Mouse (Mus musculus) neural tube, embryonic 14.5 days (tissue): ENCODE results near the gene Thpo. TPM values are rescaled to one million over a fixed set of nuclear protein-coding genes. Genes with fewer than 3 reads are reported as not detected.
A peak's percentile ranks its signal among the peaks of the same experiment; 100 is the strongest.

Experiments used
- ATAC-seq: fragments of 200-750 bp; cut with Nextera tagmentation; 2 replicates; pipeline ENCODE4 v1.8.0; 2017; ENCODE audit warnings: low read depth, mild to moderate bottlenecking, moderate TSS enrichment, moderate library complexity
- H3K27ac ChIP-seq: fragments of 300-500 bp; sonication (generic); 2 replicates; pipeline ENCODE4 v1.5.1; 2014; ENCODE audit warnings: low read depth, mild to moderate bottlenecking, control low read depth, low read length, moderate library complexity, mixed read lengths
- H3K27me3 ChIP-seq: fragments of 300-500 bp; sonication (generic); 2 replicates; pipeline ENCODE4 v1.6.1; 2014; ENCODE audit warnings: low read length; ENCODE audit not compliant: control insufficient read depth, insufficient read depth
- H3K36me3 ChIP-seq: fragments of 300-500 bp; sonication (generic); 2 replicates; pipeline ENCODE4 v1.6.1; 2014; ENCODE audit warnings: low read length, mixed read lengths; ENCODE audit not compliant: control insufficient read depth, insufficient read depth
- H3K4me1 ChIP-seq: fragments of 300-500 bp; sonication (generic); 2 replicates; pipeline ENCODE4 v1.6.1; 2014; ENCODE audit warnings: low read length; ENCODE audit not compliant: control insufficient read depth, insufficient read depth
- H3K4me2 ChIP-seq: fragments of 300-500 bp; sonication (generic); 2 replicates; pipeline ENCODE4 v1.6.1; 2014; ENCODE audit warnings: mild to moderate bottlenecking, low read depth, low read length, control low read depth
- H3K4me3 ChIP-seq: fragments of 300-500 bp; sonication (generic); 2 replicates; pipeline ENCODE4 v1.5.1; 2014; ENCODE audit warnings: low read depth, low read length, control low read depth, mixed read lengths
- H3K9ac ChIP-seq: fragments of 300-500 bp; sonication (generic); replicated peaks from 2 replicates; pipeline ENCODE4 v1.6.1; 2014; ENCODE audit warnings: low read depth, mild to moderate bottlenecking, control low read depth, low read length, mixed read lengths
- H3K9me3 ChIP-seq: fragments of 300-500 bp; sonication (generic); 2 replicates; pipeline ENCODE4 v1.6.1; 2016; ENCODE audit warnings: low read length; ENCODE audit not compliant: control insufficient read depth
- WGBS: fragments of 180-500 bp; shearing (Covaris S2); extraction: QIAGEN DNeasy Blood & Tissue Kit; methylation state at CpG from one replicate; pipeline ENCODE4 v1.1.7; 2014; 5-methylcytosine and 5-hydroxymethylcytosine counted together
- polyA plus RNA-seq: library from polyadenylated mRNA; unstranded; fragments of >200 nt; fragmentation: Nextera tagmentation; extraction: Ambion mirVana; gene quantifications from 2 replicates; pipeline ENCODE4 v1.2.1, GENCODE M21; 2014

Gene Thpo
- polyA plus RNA-seq, 1 experiment from 2014 or later = 1.6 TPM

DNA sequence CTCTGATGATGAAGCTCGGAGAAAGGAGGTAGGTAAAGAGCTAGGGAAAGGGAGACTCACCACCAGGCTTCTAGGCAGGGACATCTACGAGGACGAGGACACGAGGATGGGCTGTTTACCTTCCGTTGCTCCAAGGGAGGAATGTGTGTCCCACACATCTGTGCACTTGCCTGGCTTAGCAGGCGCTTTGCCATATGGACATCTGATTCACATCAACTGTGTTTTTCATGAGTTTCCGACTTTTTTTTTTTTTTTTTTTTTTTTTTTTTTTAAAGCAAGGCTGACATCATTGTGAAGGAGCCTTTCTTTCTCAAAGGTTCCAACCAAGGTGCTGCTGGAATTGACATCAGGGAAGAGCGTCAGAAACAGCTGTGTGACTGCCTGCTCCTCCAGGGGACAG is 16.2 kb upstream of the Thpo start:
- ATAC-seq = no peak
- H3K9ac ChIP-seq = no peak overlapping the region
- 63% methylated on average over 8 of the region's 8 CpGs for WGBS
- H3K4me1 ChIP-seq = no peaks in the 10 kb centered on the region
- H3K27ac ChIP-seq = no peak overlapping the region
- H3K27me3 ChIP-seq = no peaks in the 10 kb centered on the region
- no peaks in the 10 kb centered on the region for H3K36me3 ChIP-seq
- H3K4me2 ChIP-seq = no peak overlapping the region
- no peaks in the 10 kb centered on the region for H3K9me3 ChIP-seq
- H3K4me3 ChIP-seq = no peak overlapping the region

DNA sequence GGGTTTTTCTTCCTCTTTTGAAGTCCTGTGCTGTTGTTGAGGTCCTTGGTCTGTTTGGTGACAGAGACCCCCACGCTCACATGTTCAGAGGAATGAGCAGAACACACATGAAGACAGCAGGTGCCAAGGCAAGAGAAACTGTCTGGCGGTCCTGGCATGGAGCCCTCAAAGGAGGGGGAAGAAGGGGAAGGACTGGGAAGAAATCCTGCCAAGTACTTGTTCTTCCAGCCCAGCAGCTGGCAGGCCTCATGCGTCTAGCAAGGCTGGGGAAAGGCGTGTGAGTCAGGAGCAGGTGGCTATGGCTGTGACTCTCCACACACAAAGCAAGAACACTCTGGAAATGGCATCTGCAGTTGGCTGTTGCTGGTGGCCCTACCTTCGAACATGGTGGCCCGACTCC is 12.3 kb upstream of the Thpo start:
- Histone ChIP-seq H3K9me3 (no peaks in the 10 kb centered on the region), H3K27me3 (no peaks in the 10 kb centered on the region), H3K36me3 (no peaks in the 10 kb centered on the region), H3K9ac (no peak overlapping the region), H3K4me3 (no peak overlapping the region), H3K27ac (no peak overlapping the region), H3K4me1 (no peaks in the 10 kb centered on the region), H3K4me2 (no peak overlapping the region)
- 73% methylated on average over 6 of the region's 6 CpGs for WGBS
- ATAC-seq = no peak

DNA sequence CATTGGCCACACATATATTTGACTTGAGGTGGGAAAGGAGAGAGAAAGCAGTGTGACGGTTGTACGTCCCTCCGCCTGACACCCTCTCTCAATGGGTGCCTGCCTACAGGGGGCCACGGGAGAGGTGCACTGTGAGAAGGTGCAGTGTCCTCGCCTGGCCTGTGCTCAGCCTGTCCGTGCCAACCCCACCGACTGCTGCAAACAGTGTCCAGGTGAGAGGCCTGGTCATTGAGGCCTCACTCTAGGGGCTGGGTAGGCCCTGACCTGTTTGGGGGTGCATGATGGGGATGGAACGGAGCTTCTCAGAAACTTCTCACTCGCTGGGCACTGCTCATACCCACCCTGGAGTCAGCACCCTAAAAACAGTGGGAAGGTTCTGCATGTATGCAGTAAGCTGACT is 5.5 kb upstream of the Thpo start:
- no peak for ATAC-seq
- Histone ChIP-seq H3K9ac (no peak overlapping the region), H3K27me3 (peaks cover 5% of the 10 kb centered on the region), H3K9me3 (no peaks in the 10 kb centered on the region), H3K4me2 (no peak overlapping the region), H3K4me1 (no peaks in the 10 kb centered on the region), H3K27ac (no peak overlapping the region), H3K36me3 (no peaks in the 10 kb centered on the region), H3K4me3 (no peak overlapping the region)
- 93% methylated on average over 9 of the region's 9 CpGs for WGBS

DNA sequence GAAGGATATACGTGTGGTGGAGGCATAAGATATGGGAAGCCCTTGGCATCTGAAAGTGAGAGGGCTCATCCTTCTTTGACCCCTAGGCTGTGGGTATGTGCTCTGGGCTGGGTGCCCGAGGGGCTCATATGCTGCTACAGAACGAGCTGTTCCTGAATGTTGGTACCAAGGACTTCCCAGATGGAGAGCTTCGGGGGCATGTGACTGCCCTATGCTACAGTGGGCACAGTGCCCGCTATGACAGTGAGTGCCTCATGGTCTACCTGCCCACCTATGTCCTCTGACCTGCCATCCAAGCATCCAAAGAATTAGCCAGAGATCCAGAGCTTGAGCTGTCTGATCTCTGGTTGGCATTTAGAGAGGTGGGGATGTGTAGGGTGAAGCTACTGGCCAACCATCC is 2.5 kb upstream of the Thpo start:
- H3K4me3 ChIP-seq = no peak overlapping the region
- H3K9me3 ChIP-seq = no peaks in the 10 kb centered on the region
- WGBS = 94% methylated on average over 5 of the region's 5 CpGs
- peaks cover 9% of the 10 kb centered on the region for H3K27me3 ChIP-seq
- no peak overlapping the region for H3K9ac ChIP-seq
- H3K4me1 ChIP-seq = peaks cover 13% of the 10 kb centered on the region
- H3K4me2 ChIP-seq = no peak overlapping the region
- no peak overlapping the region for H3K27ac ChIP-seq
- H3K36me3 ChIP-seq = no peaks in the 10 kb centered on the region
- no peak for ATAC-seq

DNA sequence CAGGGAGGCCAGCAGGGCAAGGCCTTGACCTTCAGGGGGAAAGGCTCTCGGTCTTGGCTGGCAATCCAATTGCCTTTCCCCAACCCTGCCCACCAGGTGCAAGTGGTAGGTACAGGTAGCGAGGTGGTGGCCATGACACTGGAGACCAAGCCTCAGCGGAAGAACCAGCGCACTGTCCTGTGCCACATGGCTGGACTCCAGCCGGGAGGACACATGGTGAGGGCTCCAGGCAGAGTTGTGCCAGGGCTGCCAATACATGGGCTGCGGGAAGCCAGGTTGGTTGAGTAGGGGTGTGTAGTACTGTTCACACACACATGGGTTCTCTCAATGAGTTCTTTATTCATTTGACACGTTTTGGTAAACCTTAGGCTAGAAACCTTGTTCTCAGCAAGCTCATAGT is 1.9 kb upstream of the Thpo start:
- no peaks in the 10 kb centered on the region for H3K9me3 ChIP-seq
- peaks cover 13% of the 10 kb centered on the region for H3K4me1 ChIP-seq
- H3K4me2 ChIP-seq = no peak overlapping the region
- H3K36me3 ChIP-seq = no peaks in the 10 kb centered on the region
- no peak overlapping the region for H3K9ac ChIP-seq
- no peak for ATAC-seq
- no peak overlapping the region for H3K27ac ChIP-seq
- 95% methylated on average over 7 of the region's 7 CpGs for WGBS
- no peak overlapping the region for H3K4me3 ChIP-seq
- peaks cover 9% of the 10 kb centered on the region for H3K27me3 ChIP-seq

DNA sequence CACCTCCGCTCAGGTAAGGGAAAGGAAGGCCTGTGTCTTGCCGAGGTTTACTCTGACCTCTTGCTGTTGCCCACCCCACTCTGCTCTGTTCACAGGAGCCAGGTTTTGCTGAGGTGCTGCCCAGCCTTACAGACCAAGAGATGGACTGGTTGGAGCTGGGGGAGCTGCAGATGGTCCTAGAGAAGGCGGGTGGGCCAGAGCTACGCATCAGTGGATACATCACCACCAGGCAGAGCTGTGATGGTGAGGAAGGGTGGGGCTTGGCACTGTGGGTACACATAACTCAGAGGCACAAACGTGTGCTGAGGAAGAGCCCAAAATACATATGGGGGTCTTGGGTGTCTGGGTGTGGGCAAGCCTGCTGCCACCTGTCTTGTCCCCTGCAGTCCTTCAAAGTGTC is 1.3 kb upstream of the Thpo start:
- WGBS = 86% methylated on average over 5 of the region's 5 CpGs
- Histone ChIP-seq H3K9ac (no peak overlapping the region), H3K4me1 (peaks cover 13% of the 10 kb centered on the region), H3K27ac (no peak overlapping the region), H3K4me3 (no peak overlapping the region), H3K27me3 (peaks cover 9% of the 10 kb centered on the region), H3K36me3 (no peaks in the 10 kb centered on the region), H3K9me3 (no peaks in the 10 kb centered on the region), H3K4me2 (no peak overlapping the region)
- ATAC-seq = no peak

DNA sequence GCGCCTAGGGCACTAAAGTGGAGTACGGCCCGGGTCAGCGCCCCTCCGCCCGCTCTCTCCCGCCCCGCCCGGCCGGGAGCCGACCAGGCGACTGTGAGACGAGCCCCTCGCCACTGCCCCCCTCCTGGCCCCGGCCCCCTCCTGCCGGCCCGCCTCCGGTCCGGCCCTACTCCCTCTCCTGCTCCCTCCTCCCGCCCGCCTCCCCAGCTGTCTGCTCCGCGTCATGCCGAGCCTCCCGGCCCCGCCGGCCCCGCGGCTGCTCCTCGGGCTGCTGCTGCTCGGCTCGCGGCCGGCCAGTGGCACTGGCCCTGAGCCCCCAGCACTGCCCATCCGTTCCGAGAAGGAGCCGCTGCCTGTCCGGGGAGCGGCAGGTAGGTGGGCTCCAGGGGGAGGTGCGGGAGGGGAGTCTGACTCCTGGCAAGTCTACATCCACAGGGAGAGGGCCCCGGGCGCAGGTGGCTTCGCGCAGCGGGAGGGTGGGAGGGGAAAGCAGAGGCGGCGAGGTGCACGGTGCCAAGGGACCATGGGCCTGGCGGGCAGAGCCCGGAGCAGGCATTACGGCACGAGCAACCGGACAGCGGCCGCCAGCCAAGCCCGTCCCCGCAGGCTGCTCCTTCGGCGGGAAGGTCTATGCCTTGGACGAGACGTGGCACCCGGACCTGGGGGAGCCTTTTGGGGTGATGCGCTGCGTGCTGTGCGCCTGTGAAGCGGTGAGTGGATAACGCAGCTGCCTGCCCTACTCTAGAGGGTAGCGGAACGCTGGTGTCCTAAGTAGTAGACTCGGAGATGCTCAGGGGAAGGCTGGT is 1.2 kb downstream of the Thpo start, which contains the start of gene Chrd:
Chrd (plus strand) TSS at position 203 of the 806 bp plus-strand sequence.
- Histone ChIP-seq H3K4me3 (peak within 1 kb of the TSS; percentile 49), H3K4me2 (peak within 1 kb of the TSS; percentile 72), H3K27ac (peak within 1 kb of the TSS; percentile 55), H3K27me3 (peaks cover 9% of the 10 kb centered on the region), H3K4me1 (peaks cover 13% of the 10 kb centered on the region), H3K9ac (peak within 1 kb of the TSS; percentile 61), H3K36me3 (no peaks in the 10 kb centered on the region), H3K9me3 (no peaks in the 10 kb centered on the region)
- under 1% methylated on average over 60 of the region's 70 CpGs for WGBS
- ATAC-seq = peak; percentile 81

DNA sequence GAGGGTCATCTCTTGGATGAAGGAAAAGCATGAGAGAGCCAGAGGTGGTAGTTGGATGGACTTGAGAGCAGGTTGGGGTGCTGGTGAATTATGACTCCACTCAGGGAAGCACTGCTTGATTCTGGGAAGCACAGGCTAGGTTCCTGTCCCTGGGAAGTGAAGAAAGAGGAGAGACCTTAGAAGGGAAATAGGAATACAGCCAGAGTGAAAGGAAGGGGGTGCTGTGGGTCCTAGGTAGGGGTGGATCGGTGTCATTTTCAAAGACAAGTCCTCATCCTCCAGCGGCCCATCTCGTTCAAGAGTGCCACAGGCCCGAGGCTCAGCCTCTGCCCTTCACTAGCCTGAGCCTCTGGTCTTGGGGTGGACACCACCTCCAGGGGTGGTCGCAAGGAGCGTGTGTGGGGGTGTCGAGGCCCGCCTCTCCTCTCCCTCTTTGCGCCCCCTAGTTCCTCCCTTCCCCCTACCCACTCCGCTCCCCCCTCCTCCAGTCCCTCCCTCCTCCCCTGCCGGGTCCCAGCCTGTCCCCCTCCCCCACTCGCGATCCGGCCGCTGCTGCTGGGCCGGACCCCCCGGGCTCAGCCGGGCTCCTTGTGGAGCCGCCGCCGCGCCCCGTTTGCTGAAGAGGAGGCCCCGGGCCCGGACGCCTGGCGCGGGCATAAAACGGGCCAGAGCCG is 1.9 kb downstream of the Thpo start:
- Histone ChIP-seq H3K9me3 (no peaks in the 10 kb centered on the region), H3K27ac (peak overlapping the region; percentile 55), H3K4me2 (peak overlapping the region; percentile 72), H3K4me3 (peak overlapping the region; percentile 49), H3K4me1 (peaks cover 13% of the 10 kb centered on the region), H3K9ac (peak overlapping the region; percentile 61), H3K27me3 (peaks cover 9% of the 10 kb centered on the region), H3K36me3 (no peaks in the 10 kb centered on the region)
- WGBS = under 1% methylated on average over 24 of the region's 30 CpGs
- peak; percentile 50 for ATAC-seq

DNA sequence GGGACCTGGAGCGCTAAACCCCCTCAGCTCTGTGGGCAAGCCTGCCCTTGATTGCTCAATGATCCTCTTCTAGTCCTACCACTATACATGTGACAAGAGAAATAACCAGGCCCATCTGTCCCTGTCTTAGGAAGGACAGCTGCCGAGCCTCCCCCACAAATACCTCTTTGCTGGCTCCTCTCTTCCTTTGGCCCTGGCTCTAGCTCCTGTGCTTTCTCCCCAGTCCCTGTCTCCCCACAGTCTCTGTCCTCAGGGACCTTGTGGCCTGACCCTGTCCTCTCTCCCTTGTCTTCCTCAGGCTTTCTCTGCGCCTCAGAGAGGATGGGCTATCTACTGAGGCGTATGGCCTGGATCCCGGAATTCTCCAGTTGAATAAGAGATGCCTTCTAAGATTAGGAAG is 2.6 kb downstream of the Thpo start:
- Histone ChIP-seq H3K36me3 (no peaks in the 10 kb centered on the region), H3K9me3 (no peaks in the 10 kb centered on the region), H3K4me2 (no peak overlapping the region), H3K9ac (no peak overlapping the region), H3K4me3 (no peak overlapping the region), H3K27ac (no peak overlapping the region), H3K27me3 (peaks cover 9% of the 10 kb centered on the region), H3K4me1 (peaks cover 13% of the 10 kb centered on the region)
- ATAC-seq = no peak
- 62% methylated on average over 5 of the region's 5 CpGs for WGBS
